Mouse (Mus musculus): ENCODE results near the gene Zfp365. TPM values are rescaled to one million over a fixed set of nuclear protein-coding genes. Genes with fewer than 3 reads are reported as not detected.

Gene Zfp365
- polyA plus RNA-seq, 1 experiment from 2014 or later = 3.9 TPM

DNA sequence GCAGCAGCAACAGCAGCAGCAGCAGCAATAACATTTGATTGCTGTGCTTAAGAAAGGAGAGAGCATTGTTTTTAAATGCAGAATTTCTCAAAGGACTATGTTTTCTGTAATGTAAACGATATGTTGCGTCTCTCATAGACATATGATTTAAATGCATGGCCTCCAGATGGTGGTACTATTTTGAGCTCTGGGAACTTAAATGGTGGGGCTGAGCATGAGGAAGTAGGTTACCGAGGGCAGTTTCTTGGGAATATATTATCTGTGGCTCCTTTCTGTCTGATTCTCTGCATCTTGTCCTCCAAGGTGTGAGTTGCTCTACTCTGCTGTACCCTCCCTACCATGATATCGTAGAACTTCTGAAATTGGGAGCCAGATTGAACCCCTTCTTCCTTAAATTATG is 31.8 kb downstream of the Zfp365 start:
- H3K27ac ChIP-seq = no peak overlapping the region
- H3K9ac ChIP-seq (replicated peaks) = no peak overlapping the region
- WGBS = 81% methylated on average over 4 of the region's 4 CpGs
- H3K9me3 ChIP-seq = no peaks in the 10 kb centered on the region; the same call in 1 of the 2 replicates
- H3K27me3 ChIP-seq = no peaks in the 10 kb centered on the region
- H3K4me1 ChIP-seq (replicated peaks) = no peaks in the 10 kb centered on the region
- no peak for ATAC-seq (ENCODE audit: insufficient number of reproducible peaks, insufficient read depth, low FRiP score, low TSS enrichment, low read depth)
- H3K4me2 ChIP-seq = no peak overlapping the region
- H3K4me3 ChIP-seq (replicated peaks) = no peak overlapping the region
- H3K36me3 ChIP-seq = no peaks in the 10 kb centered on the region

GRCm38 (mm10) chr10:67871811-67872210 is 40.7 kb downstream of the Zfp365 start:
- WGBS = 18% methylated on average over 2 of the region's 2 CpGs
- no peak overlapping the region for H3K4me3 ChIP-seq (replicated peaks)
- H3K9ac ChIP-seq (replicated peaks) = no peak overlapping the region
- ATAC-seq (ENCODE audit: insufficient number of reproducible peaks, insufficient read depth, low FRiP score, low TSS enrichment, low read depth) = no peak
- no peak overlapping the region for H3K27ac ChIP-seq
- H3K36me3 ChIP-seq = no peaks in the 10 kb centered on the region
- no peaks in the 10 kb centered on the region for H3K4me1 ChIP-seq (replicated peaks)
- H3K9me3 ChIP-seq = no peaks in the 10 kb centered on the region
- H3K27me3 ChIP-seq = no peaks in the 10 kb centered on the region
- H3K4me2 ChIP-seq = no peak overlapping the region

DNA sequence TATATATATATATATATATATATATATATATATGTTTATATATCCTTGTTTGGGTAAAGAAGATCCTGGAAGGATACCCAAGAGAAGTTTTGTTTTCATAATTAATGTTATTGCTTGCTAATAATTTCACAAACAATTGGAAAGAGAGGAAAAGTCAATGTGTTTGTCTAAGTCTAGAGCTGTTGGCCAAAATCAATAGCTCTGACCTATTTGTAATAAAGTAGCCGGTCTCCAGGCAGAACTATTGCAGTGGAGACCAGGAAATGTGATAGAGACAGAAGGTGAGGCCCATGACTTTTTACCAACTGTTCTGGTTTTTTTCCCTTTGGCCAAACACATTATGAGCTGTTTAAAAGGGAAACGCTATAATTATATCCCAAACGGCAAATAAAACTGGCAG is 44.2 kb downstream of the Zfp365 start:
- Histone ChIP-seq H3K27me3 (no peaks in the 10 kb centered on the region), H3K4me2 (no peak overlapping the region), H3K9me3 (no peaks in the 10 kb centered on the region), H3K9ac (replicated peaks) (no peak overlapping the region), H3K4me3 (replicated peaks) (no peak overlapping the region), H3K4me1 (replicated peaks) (no peaks in the 10 kb centered on the region), H3K36me3 (no peaks in the 10 kb centered on the region), H3K27ac (no peak overlapping the region)
- 62% methylated on average over 3 of the region's 3 CpGs for WGBS
- no peak for ATAC-seq (ENCODE audit: insufficient number of reproducible peaks, insufficient read depth, low FRiP score, low TSS enrichment, low read depth)

DNA sequence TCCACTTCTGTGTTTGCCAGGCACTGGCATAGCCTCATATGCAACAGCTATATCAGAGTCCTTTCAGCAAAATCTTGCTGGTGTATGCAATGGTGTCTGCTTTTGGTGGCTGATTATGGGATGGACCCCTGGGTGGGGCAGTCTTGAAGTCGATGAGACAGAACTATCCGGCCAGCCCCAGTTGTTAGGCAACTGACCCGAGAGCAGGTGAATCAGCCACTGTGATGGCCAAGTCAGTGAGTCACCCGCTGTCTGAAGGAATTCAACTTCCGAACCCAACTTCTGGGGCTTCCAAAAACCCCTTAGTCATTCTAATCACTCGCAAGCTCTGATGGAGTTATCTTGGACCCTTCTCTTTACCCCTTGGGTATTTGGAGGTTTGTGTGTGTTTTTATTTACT is 46.6 kb downstream of the Zfp365 start:
- H3K4me2 ChIP-seq = no peak overlapping the region
- no peaks in the 10 kb centered on the region for H3K36me3 ChIP-seq
- H3K27ac ChIP-seq = no peak overlapping the region
- no peak overlapping the region for H3K4me3 ChIP-seq (replicated peaks)
- no peaks in the 10 kb centered on the region for H3K4me1 ChIP-seq (replicated peaks)
- no peak for ATAC-seq (ENCODE audit: insufficient number of reproducible peaks, insufficient read depth, low FRiP score, low TSS enrichment, low read depth)
- H3K9me3 ChIP-seq = no peaks in the 10 kb centered on the region
- WGBS = 91% methylated on average over 6 of the region's 6 CpGs
- H3K27me3 ChIP-seq = no peaks in the 10 kb centered on the region
- no peak overlapping the region for H3K9ac ChIP-seq (replicated peaks)

- H3K9ac ChIP-seq (replicated peaks) = no peak overlapping the region
- ATAC-seq (ENCODE audit: insufficient number of reproducible peaks, insufficient read depth, low FRiP score, low TSS enrichment, low read depth) = no peak
- H3K4me1 ChIP-seq (replicated peaks) = no peaks in the 10 kb centered on the region
- no peak overlapping the region for H3K27ac ChIP-seq
- H3K4me2 ChIP-seq = no peak overlapping the region
- 68% methylated on average over 3 of the region's 3 CpGs for WGBS
- H3K4me3 ChIP-seq (replicated peaks) = no peak overlapping the region
- H3K9me3 ChIP-seq = no peaks in the 10 kb centered on the region
- H3K36me3 ChIP-seq = no peaks in the 10 kb centered on the region
- no peaks in the 10 kb centered on the region; the same call in 1 of the 2 replicates for H3K27me3 ChIP-seq
These were observed 47.4 kb downstream of the Zfp365 start for GRCm38 (mm10) chr10:67865063-67865462.

- ATAC-seq (ENCODE audit: insufficient number of reproducible peaks, insufficient read depth, low FRiP score, low TSS enrichment, low read depth) = no peak
- Histone ChIP-seq H3K27ac (no peak overlapping the region), H3K9me3 (no peaks in the 10 kb centered on the region), H3K27me3 (no peaks in the 10 kb centered on the region; the same call in 1 of the 2 replicates), H3K4me1 (replicated peaks) (no peaks in the 10 kb centered on the region), H3K4me2 (no peak overlapping the region), H3K36me3 (no peaks in the 10 kb centered on the region), H3K4me3 (replicated peaks) (no peak overlapping the region), H3K9ac (replicated peaks) (no peak overlapping the region)
- 16% methylated on average over 7 of the region's 7 CpGs for WGBS
These were observed 50.1 kb downstream of the Zfp365 start for GRCm38 (mm10) chr10:67862331-67862730.

DNA sequence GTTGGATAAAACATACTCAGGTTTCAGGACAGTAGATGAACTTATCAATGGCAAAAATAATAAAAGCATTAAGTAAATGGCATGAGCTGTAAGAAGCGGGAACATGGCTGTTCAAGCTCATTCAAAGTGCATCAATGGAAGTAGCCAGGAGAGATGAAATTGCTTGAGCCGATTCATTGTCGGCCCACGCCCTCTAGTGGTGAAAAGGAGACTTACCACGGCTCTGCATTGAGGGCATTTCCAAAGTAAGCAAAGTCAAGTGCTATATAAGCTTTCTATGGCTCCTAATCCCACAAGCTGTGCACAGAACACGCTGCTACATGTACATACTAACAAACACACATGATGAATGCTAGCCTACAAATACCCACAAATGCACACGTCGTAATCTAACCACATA is 53.6 kb downstream of the Zfp365 start:
- Histone ChIP-seq H3K4me2 (no peak overlapping the region), H3K27ac (no peak overlapping the region), H3K9ac (replicated peaks) (no peak overlapping the region), H3K36me3 (no peaks in the 10 kb centered on the region), H3K27me3 (no peaks in the 10 kb centered on the region; the same call in 1 of the 2 replicates), H3K4me1 (replicated peaks) (no peaks in the 10 kb centered on the region), H3K4me3 (replicated peaks) (no peak overlapping the region), H3K9me3 (no peaks in the 10 kb centered on the region)
- WGBS = 18% methylated on average over 8 of the region's 8 CpGs
- no peak for ATAC-seq (ENCODE audit: insufficient number of reproducible peaks, insufficient read depth, low FRiP score, low TSS enrichment, low read depth)

- 90% methylated on average over 4 of the region's 4 CpGs for WGBS
- H3K4me1 ChIP-seq (replicated peaks) = no peaks in the 10 kb centered on the region
- H3K9me3 ChIP-seq = no peaks in the 10 kb centered on the region
- H3K9ac ChIP-seq (replicated peaks) = no peak overlapping the region
- ATAC-seq (ENCODE audit: insufficient number of reproducible peaks, insufficient read depth, low FRiP score, low TSS enrichment, low read depth) = no peak
- H3K27me3 ChIP-seq = no peaks in the 10 kb centered on the region; the same call in 1 of the 2 replicates
- no peaks in the 10 kb centered on the region for H3K36me3 ChIP-seq
- H3K4me2 ChIP-seq = no peak overlapping the region
- H3K4me3 ChIP-seq (replicated peaks) = no peak overlapping the region
- H3K27ac ChIP-seq = no peak overlapping the region
These were observed 54.9 kb downstream of the Zfp365 start for GRCm38 (mm10) chr10:67857561-67857906.

DNA sequence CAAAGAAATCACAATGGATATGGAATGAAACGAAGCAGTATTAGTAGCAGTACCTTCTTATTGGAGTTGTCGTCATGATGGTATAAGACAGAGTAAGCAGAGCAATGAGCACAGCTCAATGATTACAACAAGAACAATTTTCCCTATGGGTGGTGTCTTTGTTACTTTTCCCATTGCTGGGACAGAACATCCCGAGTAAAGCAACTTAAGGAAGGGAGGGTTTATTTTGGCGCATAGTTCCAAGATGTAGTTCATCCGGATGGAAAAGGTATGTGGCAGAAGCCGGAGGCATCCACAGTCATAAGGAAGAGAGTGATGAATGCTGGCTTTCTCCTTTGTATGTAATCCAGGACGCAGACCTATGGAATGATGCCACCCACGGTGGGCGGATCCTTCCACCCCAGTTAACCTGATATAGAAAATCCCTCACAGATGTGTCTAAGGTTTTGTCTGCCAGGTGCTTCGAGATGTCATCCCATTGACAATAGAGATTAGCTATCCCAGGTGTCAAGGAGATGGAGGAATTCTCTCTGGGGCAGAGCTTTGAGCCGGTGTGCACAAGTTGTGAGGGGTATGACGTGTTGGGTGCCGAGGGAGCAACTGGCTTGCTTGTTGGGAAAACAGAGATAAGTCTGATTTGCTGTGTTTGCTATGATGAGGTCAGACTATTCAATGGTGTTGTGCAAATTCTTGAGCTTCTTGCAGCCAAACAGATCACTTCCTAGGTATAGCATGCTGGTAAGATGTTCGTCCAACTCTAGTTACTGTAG is 55.5 kb downstream of the Zfp365 start:
- Histone ChIP-seq H3K9ac (replicated peaks) (no peak overlapping the region), H3K4me3 (replicated peaks) (no peak overlapping the region), H3K4me1 (replicated peaks) (no peaks in the 10 kb centered on the region), H3K9me3 (no peaks in the 10 kb centered on the region), H3K27me3 (no peaks in the 10 kb centered on the region; the same call in 1 of the 2 replicates), H3K27ac (no peak overlapping the region), H3K36me3 (no peaks in the 10 kb centered on the region), H3K4me2 (no peak overlapping the region)
- ATAC-seq (ENCODE audit: insufficient number of reproducible peaks, insufficient read depth, low FRiP score, low TSS enrichment, low read depth) = no peak
- 90% methylated on average over 14 of the region's 14 CpGs for WGBS

GRCm38 (mm10) chr10:67855760-67856159 is 56.7 kb downstream of the Zfp365 start:
- WGBS = 69% methylated on average over 5 of the region's 5 CpGs
- no peak overlapping the region for H3K4me2 ChIP-seq
- no peaks in the 10 kb centered on the region; the same call in 1 of the 2 replicates for H3K27me3 ChIP-seq
- H3K9ac ChIP-seq (replicated peaks) = no peak overlapping the region
- no peaks in the 10 kb centered on the region for H3K9me3 ChIP-seq
- no peak overlapping the region for H3K4me3 ChIP-seq (replicated peaks)
- H3K4me1 ChIP-seq (replicated peaks) = no peaks in the 10 kb centered on the region
- no peak overlapping the region for H3K27ac ChIP-seq
- no peaks in the 10 kb centered on the region for H3K36me3 ChIP-seq
- ATAC-seq (ENCODE audit: insufficient number of reproducible peaks, insufficient read depth, low FRiP score, low TSS enrichment, low read depth) = no peak

GRCm38 (mm10) chr10:67852411-67852810 is 60.1 kb downstream of the Zfp365 start:
- H3K9me3 ChIP-seq = no peaks in the 10 kb centered on the region
- no peaks in the 10 kb centered on the region for H3K4me1 ChIP-seq (replicated peaks)
- no peak overlapping the region for H3K9ac ChIP-seq (replicated peaks)
- no peak overlapping the region for H3K4me3 ChIP-seq (replicated peaks)
- H3K27me3 ChIP-seq = no peaks in the 10 kb centered on the region
- no peaks in the 10 kb centered on the region for H3K36me3 ChIP-seq
- no peak for ATAC-seq (ENCODE audit: insufficient number of reproducible peaks, insufficient read depth, low FRiP score, low TSS enrichment, low read depth)
- 63% methylated on average over 6 of the region's 6 CpGs for WGBS
- no peak overlapping the region for H3K4me2 ChIP-seq
- no peak overlapping the region for H3K27ac ChIP-seq

DNA sequence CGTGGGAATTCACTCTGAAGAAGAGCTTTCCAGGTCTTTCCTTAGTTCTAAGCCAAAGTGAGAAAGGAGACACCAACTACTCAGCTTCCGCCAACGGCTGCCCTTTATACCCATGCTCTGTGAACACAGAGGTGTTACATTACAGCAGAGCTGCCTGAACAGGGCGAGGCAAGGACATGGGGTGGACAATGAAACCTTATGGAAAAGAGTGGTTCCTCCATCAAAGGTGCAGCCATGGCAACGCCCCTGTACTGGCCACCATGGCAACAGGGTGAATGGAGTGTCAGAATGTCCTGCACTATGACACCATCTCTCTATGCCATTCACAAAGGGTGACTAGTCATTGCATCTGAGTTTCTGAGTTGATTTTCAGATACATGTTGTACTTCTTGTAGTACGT is 61.4 kb downstream of the Zfp365 start:
- Histone ChIP-seq H3K9me3 (no peaks in the 10 kb centered on the region), H3K4me3 (replicated peaks) (no peak overlapping the region), H3K27me3 (no peaks in the 10 kb centered on the region), H3K36me3 (no peaks in the 10 kb centered on the region), H3K4me2 (no peak overlapping the region), H3K27ac (no peak overlapping the region), H3K4me1 (replicated peaks) (no peaks in the 10 kb centered on the region), H3K9ac (replicated peaks) (no peak overlapping the region)
- 69% methylated on average over 6 of the region's 6 CpGs for WGBS
- ATAC-seq (ENCODE audit: insufficient number of reproducible peaks, insufficient read depth, low FRiP score, low TSS enrichment, low read depth) = no peak

Data from limb, embryonic 12.5 days (tissue).